Comparison of ENCODE assay signal across 18 mouse cellular contexts in the genomic region with DNA sequence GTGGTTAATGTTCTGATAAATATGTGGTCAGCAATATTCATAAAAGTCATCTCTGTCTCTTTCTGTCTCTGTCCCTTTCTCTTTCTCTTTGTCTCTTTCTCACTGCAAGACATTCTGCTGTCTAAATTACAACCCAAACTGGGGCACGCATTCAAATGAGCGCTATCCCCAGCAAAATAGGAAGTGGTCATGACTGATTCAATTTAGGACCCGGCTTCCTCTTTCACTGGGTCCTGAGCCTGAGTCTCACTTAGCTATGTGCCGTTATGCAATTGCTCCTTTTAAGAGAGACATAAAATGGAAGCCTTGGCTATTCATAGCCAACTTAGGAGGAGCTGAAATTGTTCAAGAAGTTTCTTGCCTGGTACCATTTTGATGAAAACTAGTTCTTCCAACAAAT. TPM values are rescaled to one million over a fixed set of nuclear protein-coding genes. Genes with fewer than 3 reads are reported as not detected.
DNase-seq lines count a peak whose midpoint lies in the region; ATAC-seq and TF ChIP-seq lines count a peak whose summit lies in the region.
"Had no signal": no experiment of that assay in that cellular context is flagged by ENCODE, and none has a peak within 500 bp of the region (broad histone marks: within the 10 kb centered on the region; RNA-seq: fewer than 3 reads in every experiment).

No protein-coding gene starts in this region.

- no peaks in the 10 kb centered on the region for H3K9me3 ChIP-seq in megakaryocyte, embryonic 14.5 days
- H3K9me3 ChIP-seq: embryonic facial prominence, embryonic 13.5 days; forebrain, embryonic 10.5 days; kidney, embryonic 15.5 days; liver, embryonic 15.5 days had no signal

- H3K27me3 ChIP-seq in spleen, adult 2 months (ENCODE audit: control insufficient read depth, insufficient read depth, low read length): no peaks in the 10 kb centered on the region
- H3K27me3 ChIP-seq in megakaryocyte, embryonic 14.5 days (replicated peaks): no peaks in the 10 kb centered on the region

- peak; percentile 62 for ATAC-seq in activated CD4-positive, CD25-positive, alpha-beta regulatory T cell, adult 4 months
- ATAC-seq: hindbrain, embryonic 16.5 days had no signal

- no peak for TF ChIP-seq CTCF in spleen, adult 2 months (IDR thresholded peaks at IDR 0.05; ENCODE audit: extremely low read depth, insufficient read depth, insufficient read length, insufficient replicate concordance)

- peak overlapping the region; percentile 88 for H3K27ac ChIP-seq in spleen, adult 2 months (ENCODE audit: insufficient read depth, low read length)
- H3K27ac ChIP-seq: embryonic facial prominence, embryonic 13.5 days; forebrain, embryonic 10.5 days; kidney, embryonic 15.5 days; layer of hippocampus, adult 2 months; liver, embryonic 15.5 days had no signal

- H3K4me3 ChIP-seq in spleen, adult 2 months (ENCODE audit: extremely low read depth, insufficient read depth, insufficient read length): no peak overlapping the region
- peak overlapping the region; percentile 70 for H3K4me3 ChIP-seq in megakaryocyte, embryonic 14.5 days (replicated peaks)
- H3K4me3 ChIP-seq: embryonic facial prominence, embryonic 13.5 days; forebrain, embryonic 10.5 days; kidney, embryonic 15.5 days; layer of hippocampus, adult 2 months; liver, embryonic 15.5 days had no signal

- H3K36me3 ChIP-seq in spleen, adult 2 months (ENCODE audit: control insufficient read depth, insufficient read depth, low read length): no peaks in the 10 kb centered on the region; the same call in 1 of the 2 replicates
- H3K36me3 ChIP-seq in megakaryocyte, embryonic 14.5 days (replicated peaks; ENCODE audit: low read length): peaks cover 6% of the 10 kb centered on the region
- H3K36me3 ChIP-seq: embryonic facial prominence, embryonic 13.5 days; forebrain, embryonic 10.5 days; kidney, embryonic 15.5 days; liver, embryonic 15.5 days had no signal

- TF ChIP-seq POLR2A in spleen, adult 2 months (IDR thresholded peaks at IDR 0.05; ENCODE audit: low read depth, low read length): no peak; the same call in 1 of the 2 replicates

- peak; percentile 64 to 67 for DNase-seq in spleen, adult 2 months (ENCODE audit: low read depth in 1 of 2, low spot score in 2 of 2)
- no peak for DNase-seq in spleen, postnatal 14 days (ENCODE audit: low spot score in 2 of 2)
- no peak for DNase-seq in adrenal gland, postnatal 14 days
- no peak for DNase-seq in thymus, postnatal 4 days
- no peak for DNase-seq in layer of hippocampus, adult 8-10 months (ENCODE audit: low spot score in 2 of 2)
- DNase-seq: adrenal gland, postnatal 25 days; right cerebral cortex, postnatal 4 days; thymus, postnatal 36 days had no signal

- WGBS in spleen, adult 2 months: 3% methylated on average over 4 of the region's 4 CpGs

- H3K4me1 ChIP-seq in spleen, adult 2 months (ENCODE audit: control insufficient read depth, insufficient read depth, insufficient read length): peaks cover 43% of the 10 kb centered on the region
- H3K4me1 ChIP-seq in megakaryocyte, embryonic 14.5 days: peaks cover 96% of the 10 kb centered on the region

RNA-seq across cellular contexts. Expression of gene Grap2, which starts 47.4 kb away (rescaled TPM):
- 54.4 and 58.2 TPM in 2 replicates for polyA plus RNA-seq in spleen, adult 2 months (2012; rRNA removed)
- 10 to 100 TPM; 43.4 to 46.5 TPM for polyA plus RNA-seq in activated CD4-positive, CD25-positive, alpha-beta regulatory T cell, adult 4 months (2017; shearing (Covaris generic))
- 136 and 290 TPM in 2 replicates for polyA plus RNA-seq in megakaryocyte, embryonic 14.5 days (2012; ENCODE audit: insufficient read depth, low replicate concordance)
- total RNA-seq in adrenal gland, postnatal 14 days (2021): 3.0 and 14.8 TPM in 2 replicates
- under 1 TPM; 0.07 to 0.34 (median 0.17) TPM for total RNA-seq in layer of hippocampus, adult 8-10 months (2022)

RNA-seq across cellular contexts. Expression of gene Fam83f, which starts 51.9 kb away (rescaled TPM):
- 1.1 and 1.3 TPM in 2 replicates for polyA plus RNA-seq in spleen, adult 2 months (2012; rRNA removed)
- not detected for polyA plus RNA-seq in activated CD4-positive, CD25-positive, alpha-beta regulatory T cell, adult 4 months (2017; shearing (Covaris generic))
- polyA plus RNA-seq in megakaryocyte, embryonic 14.5 days (2012; ENCODE audit: insufficient read depth, low replicate concordance): 0.64 and 1.1 TPM in 2 replicates
- 0.79 and 0.96 TPM in 2 replicates for total RNA-seq in adrenal gland, postnatal 14 days (2021)
- total RNA-seq in layer of hippocampus, adult 8-10 months (2022): under 1 TPM; 0.16 to 0.32 (median 0.23) TPM

RNA-seq across cellular contexts. Expression of gene Enthd1, which starts 54.8 kb away (rescaled TPM):
- 0.05 TPM in 2 replicates for polyA plus RNA-seq in spleen, adult 2 months (2012; rRNA removed)
- under 1 TPM in 1 of 2 experiments, not detected in 1; 0.38 TPM for polyA plus RNA-seq in activated CD4-positive, CD25-positive, alpha-beta regulatory T cell, adult 4 months (2017; shearing (Covaris generic))
- not detected in 2 replicates for polyA plus RNA-seq in megakaryocyte, embryonic 14.5 days (2012; ENCODE audit: insufficient read depth, low replicate concordance)
- total RNA-seq in adrenal gland, postnatal 14 days (2021): not detected in 2 replicates
- total RNA-seq in layer of hippocampus, adult 8-10 months (2022): not detected
- total RNA-seq: adrenal gland, postnatal 25 days; gastrocnemius, postnatal 4 days; layer of hippocampus, adult 2 months had no signal
- polyA plus RNA-seq: embryonic facial prominence, embryonic 13.5 days; forebrain, embryonic 10.5 days; heart, embryonic 16.5 days; hindbrain, embryonic 16.5 days; kidney, embryonic 15.5 days; liver, embryonic 15.5 days had no signal

Comparison
In these comparisons a context has a peak if more than half of its experiments do, and no peak if none do; other contexts are left out.
1. DNase-seq: peak in spleen, adult 2 months (2 of 2); none in spleen, postnatal 14 days (0 of 2), adrenal gland, postnatal 14 days (single experiment), thymus, postnatal 4 days (single experiment) and layer of hippocampus, adult 8-10 months (0 of 2).